Mouse (Mus musculus) kidney, embryonic 16.5 days (tissue): ENCODE data around the gene Zfp28. TPM values are rescaled to one million over a fixed set of nuclear protein-coding genes. Genes with fewer than 3 reads are reported as not detected.

Experiments
- ATAC-seq: fragments of 200-750 bp; cut with Nextera tagmentation; 2 replicates; pipeline ENCODE4 v1.8.0; 2017; ENCODE audit warnings: moderate TSS enrichment; ENCODE audit not compliant: low FRiP score, low TSS enrichment
- H3K27ac ChIP-seq: fragments of 300-500 bp; sonication (generic); 2 replicates; pipeline ENCODE4 v1.5.1; 2014; ENCODE audit warnings: low read length
- H3K27me3 ChIP-seq: fragments of 300-500 bp; sonication (generic); 2 replicates; pipeline ENCODE4 v1.6.1; 2014; ENCODE audit warnings: low read length, control low read depth, mixed read lengths; ENCODE audit not compliant: insufficient read depth
- H3K36me3 ChIP-seq: fragments of 300-500 bp; sonication (generic); 2 replicates; pipeline ENCODE4 v1.6.1; 2014; ENCODE audit warnings: low read length, control low read depth, mixed read lengths; ENCODE audit not compliant: insufficient read depth
- H3K4me1 ChIP-seq: fragments of 300-500 bp; sonication (generic); 2 replicates; pipeline ENCODE4 v1.6.1; 2014; ENCODE audit warnings: low read length, control low read depth, mixed read lengths; ENCODE audit not compliant: insufficient read depth
- H3K4me2 ChIP-seq: fragments of 300-500 bp; sonication (generic); replicated peaks from 2 replicates; pipeline ENCODE4 v1.6.1; 2014; ENCODE audit warnings: low read depth, low read length
- H3K4me3 ChIP-seq: fragments of 300-500 bp; sonication (generic); 2 replicates; pipeline ENCODE4 v1.5.1; 2014; ENCODE audit warnings: mild to moderate bottlenecking, low read length
- H3K9ac ChIP-seq: fragments of 300-500 bp; sonication (generic); replicated peaks from 2 replicates; pipeline ENCODE4 v1.6.1; 2014; ENCODE audit warnings: low read length
- H3K9me3 ChIP-seq: fragments of 300-500 bp; sonication (generic); 2 replicates; pipeline ENCODE4 v1.6.1; 2016; ENCODE audit warnings: low read length, control low read depth
- WGBS: fragments of 180-500 bp; shearing (Covaris S2); extraction: QIAGEN DNeasy Blood & Tissue Kit; methylation state at CpG from one replicate; pipeline ENCODE4 v1.1.7; 2014; 5-methylcytosine and 5-hydroxymethylcytosine counted together
- polyA plus RNA-seq: library from polyadenylated mRNA; unstranded; fragments of >200 nt; fragmentation: Nextera tagmentation; extraction: Ambion mirVana; gene quantifications from 2 replicates; pipeline ENCODE4 v1.2.1, GENCODE M21; 2015

The Zfp28 gene
- polyA plus RNA-seq, 1 experiment from 2014 or later, result 8.9 TPM

- H3K9me3 ChIP-seq, result no peaks in the 10 kb centered on the region; the same call in 1 of the 2 replicates
- H3K4me1 ChIP-seq, result no peaks in the 10 kb centered on the region
- no peaks in the 10 kb centered on the region for H3K36me3 ChIP-seq
- no peak for ATAC-seq
- no peak within 1 kb of the TSS for H3K9ac ChIP-seq
- no peak within 1 kb of the TSS for H3K27ac ChIP-seq
- H3K27me3 ChIP-seq, result no peaks in the 10 kb centered on the region
- H3K4me3 ChIP-seq, result no peak within 1 kb of the TSS
- WGBS, result 69% methylated on average over 3 of the region's 3 CpGs
- H3K4me2 ChIP-seq, result no peak within 1 kb of the TSS
These were observed 55.3 kb downstream of the Zfp28 start, which contains the start of gene Olfr1344 for GRCm38 (mm10) chr7:6438388-6438787. Olfr1344 (plus strand) TSS chr7:6438688.

GRCm38 (mm10) chr7:6441173-6441572 is 58.1 kb downstream of the Zfp28 start:
- Histone ChIP-seq H3K9ac (no peak overlapping the region), H3K27ac (no peak overlapping the region), H3K27me3 (no peaks in the 10 kb centered on the region), H3K4me2 (no peak overlapping the region), H3K36me3 (no peaks in the 10 kb centered on the region), H3K4me1 (no peaks in the 10 kb centered on the region), H3K4me3 (no peak overlapping the region), H3K9me3 (no peaks in the 10 kb centered on the region; the same call in 1 of the 2 replicates)
- 48% methylated on average over 2 of the region's 2 CpGs for WGBS
- ATAC-seq, result no peak

Other genes with a start within 250 kb of the Zfp28 start
- 27.7 and 31.8 TPM in 2 replicates for gene Zfp787, start 227.3 kb upstream of the Zfp28 start, polyA plus RNA-seq
- 69.9 and 73.5 TPM in 2 replicates for gene Zfp444, start 211.1 kb upstream of the Zfp28 start, polyA plus RNA-seq
- not detected in 2 replicates for gene Galp, start 186.2 kb upstream of the Zfp28 start, polyA plus RNA-seq
- not detected in 2 replicates for gene Zscan5b, start 161.0 kb upstream of the Zfp28 start, polyA plus RNA-seq
- not detected in 2 replicates for gene Epp13, start 130.6 kb upstream of the Zfp28 start, polyA plus RNA-seq
- 4.9 and 6.8 TPM in 2 replicates for gene Zfp667, start 96.7 kb upstream of the Zfp28 start, polyA plus RNA-seq
- gene Zfp583, start 52.0 kb upstream of the Zfp28 start, polyA plus RNA-seq, result 5.8 and 6.3 TPM in 2 replicates
- gene Gm3854, start 39.5 kb upstream of the Zfp28 start, polyA plus RNA-seq, result 2.3 TPM in 2 replicates
- gene Zfp78, start 20.0 kb upstream of the Zfp28 start, polyA plus RNA-seq, result 1.6 and 3.9 TPM in 2 replicates
- gene Smim17, start 15.4 kb downstream of the Zfp28 start, polyA plus RNA-seq, result 0.35 TPM in 1 of 2 replicates, not detected in the other
- gene Gm20715, start 27.0 kb downstream of the Zfp28 start, polyA plus RNA-seq, result not detected in 2 replicates
- gene Olfr1344, start 55.4 kb downstream of the Zfp28 start, polyA plus RNA-seq, result not detected in 2 replicates
- not detected in 2 replicates for gene Olfr1336, start 72.9 kb downstream of the Zfp28 start, polyA plus RNA-seq
- gene Olfr1346, start 83.8 kb downstream of the Zfp28 start, polyA plus RNA-seq, result not detected in 2 replicates
- gene Olfr5, start 103.6 kb downstream of the Zfp28 start, polyA plus RNA-seq, result not detected in 2 replicates
- not detected in 2 replicates for gene Olfr1347, start 116.5 kb downstream of the Zfp28 start, polyA plus RNA-seq
- gene Olfr1348, start 125.5 kb downstream of the Zfp28 start, polyA plus RNA-seq, result not detected in 2 replicates
- not detected in 2 replicates for gene Olfr1349, start 139.7 kb downstream of the Zfp28 start, polyA plus RNA-seq
- not detected in 2 replicates for gene Olfr1350, start 181.5 kb downstream of the Zfp28 start, polyA plus RNA-seq